Mouse (Mus musculus) CH12.LX (cell line): Measurements from ENCODE around the gene Synj2. TPM values are rescaled to one million over a fixed set of nuclear protein-coding genes. Genes with fewer than 3 reads are reported as not detected.
A peak's percentile ranks its signal among the peaks of the same experiment; 100 is the strongest.

Source experiments
- DNase-seq: peaks from one replicate; pipeline ENCODE4 v3.0.0-alpha.2; 2013; ENCODE audit errors: extremely low read depth
- H3K27ac ChIP-seq: 2 replicates; pipeline ENCODE4 v1.5.1; 2012; ENCODE audit warnings: low read depth, mild to moderate bottlenecking, control low read depth, moderate library complexity; ENCODE audit not compliant: insufficient read depth
- H3K27me3 ChIP-seq: replicated peaks from 2 replicates; pipeline ENCODE3; 2012; ENCODE audit warnings: inconsistent platforms
- H3K36me3 ChIP-seq, 2 experiments: replicated peaks in 1 of 2; 2 replicates each; pipeline versions ENCODE3 to v1.6.1; 2012; ENCODE audit warnings: inconsistent platforms in 1 of 2, low read length in 1 of 2, mild to moderate bottlenecking in 1 of 2, mixed read lengths in 1 of 2, moderate library complexity in 1 of 2; ENCODE audit not compliant: control insufficient read depth in 1 of 2, insufficient read depth in 1 of 2
- H3K4me1 ChIP-seq, 2 experiments: 2 replicates each; pipeline ENCODE4 v1.6.1; 2012; ENCODE audit warnings: inconsistent platforms in 1 of 2, moderate library complexity in 1 of 2; ENCODE audit not compliant: insufficient read depth in 2 of 2, control insufficient read depth in 1 of 2
- H3K4me2 ChIP-seq: 2 replicates; pipeline ENCODE4 v1.6.1; 2012; ENCODE audit warnings: low read depth, mild to moderate bottlenecking, control low read depth; ENCODE audit not compliant: poor library complexity, insufficient read depth, severe bottlenecking
- H3K4me3 ChIP-seq, 3 experiments: fragments of 150-350 bp in 1 of 3; sonication (generic) in 1 of 3; replicated peaks in 1 of 3; 2 replicates each; pipeline versions ENCODE3 to v1.5.1; 2011 to 2012; ENCODE audit warnings: low read depth in 2 of 3, low read length in 2 of 3, mild to moderate bottlenecking in 2 of 3, moderate library complexity in 2 of 3, control low read depth in 1 of 3, improper control_type of control experiment in 1 of 3, inconsistent platforms in 1 of 3, mixed read lengths in 1 of 3; ENCODE audit not compliant: poor library complexity in 1 of 3
- H3K79me2 ChIP-seq: replicated peaks from 2 replicates; pipeline ENCODE4 v1.6.1; 2012; ENCODE audit warnings: mild to moderate bottlenecking, moderate library complexity; ENCODE audit not compliant: control insufficient read depth, poor library complexity, insufficient read depth, severe bottlenecking; ENCODE audit errors: extremely low read depth
- H3K9ac ChIP-seq: 2 replicates; pipeline ENCODE4 v1.6.1; 2012; ENCODE audit warnings: low read depth, mild to moderate bottlenecking, control low read depth, moderate library complexity; ENCODE audit not compliant: insufficient read depth
- H3K9me3 ChIP-seq: replicated peaks from 2 replicates; pipeline ENCODE3; 2012; ENCODE audit warnings: low read length, inconsistent platforms, mixed read lengths
- E2F4 ChIP-seq: IDR thresholded peaks from 2 replicates; pipeline ENCODE4 v1.6.1; 2011; ENCODE audit warnings: low read depth, low read length, improper control_type of control experiment; ENCODE audit not compliant: insufficient replicate concordance
- ELF1 ChIP-seq: IDR thresholded peaks from 2 replicates; pipeline ENCODE4 v1.6.1; 2014; ENCODE audit warnings: low read depth, mild to moderate bottlenecking, inconsistent platforms, low read length, improper control_type of control experiment
- ETS1 ChIP-seq: conservative IDR thresholded peaks from 2 replicates; pipeline ENCODE4 v1.6.1; 2012; ENCODE audit warnings: low read depth, mild to moderate bottlenecking, inconsistent platforms, low read length, improper control_type of control experiment, moderate library complexity
- GABPA ChIP-seq: IDR thresholded peaks from 2 replicates; pipeline ENCODE4 v1.6.1; 2012; ENCODE audit warnings: low read depth, low read length, improper control_type of control experiment, inconsistent platforms; ENCODE audit not compliant: insufficient replicate concordance
- KAT2A ChIP-seq: IDR thresholded peaks from 2 replicates; pipeline ENCODE4 v1.6.1; 2012; ENCODE audit warnings: low read length, improper control_type of control experiment, inconsistent platforms; ENCODE audit not compliant: insufficient replicate concordance
- MAZ ChIP-seq: IDR thresholded peaks from 2 replicates; pipeline ENCODE4 v1.6.1; 2012; ENCODE audit warnings: low read depth, mild to moderate bottlenecking, inconsistent platforms, low read length, improper control_type of control experiment, moderate library complexity
- MEF2A ChIP-seq: IDR thresholded peaks from 2 replicates; pipeline ENCODE4 v1.6.1; 2014; ENCODE audit warnings: low read depth, mild to moderate bottlenecking, inconsistent platforms, low read length, improper control_type of control experiment, borderline replicate concordance
- POLR2AphosphoS2 ChIP-seq: IDR thresholded peaks from 2 replicates; pipeline ENCODE4 v1.6.1; 2011; ENCODE audit warnings: low read depth, low read length, improper control_type of control experiment
- SMC3 ChIP-seq: IDR thresholded peaks from 2 replicates; pipeline ENCODE4 v1.6.1; 2011; ENCODE audit warnings: low read depth, low read length, improper control_type of control experiment
- ZNF384 ChIP-seq: IDR thresholded peaks from 2 replicates; pipeline ENCODE4 v1.6.1; 2012; ENCODE audit warnings: low read depth, low read length, improper control_type of control experiment, inconsistent platforms
- dilution Hi-C: fragments of 300-500 bp; cut with MboI; formaldehyde crosslinking; loops from 2 replicates; pipeline ENCODE4 v1.14.3; 2020; ENCODE audit warnings: low sequenced_read_pairs; ENCODE audit not compliant: extremely low pct_unique_long_range_greater_than_20kb, extremely low pct_ligation_motif_present
- in situ Hi-C: fragments of 300-500 bp; cut with MboI; formaldehyde crosslinking; loops from 3 replicates; pipeline ENCODE4 v1.14.3; 2019; ENCODE audit warnings: low sequenced_read_pairs, low pct_ligation_motif_present, low pct_unique_long_range_greater_than_20kb, mixed read lengths
- polyA plus RNA-seq: library from polyadenylated mRNA; unstranded; fragments of >175 nt; gene quantifications from 2 replicates; pipeline ENCODE4 v1.2.1, GENCODE M21; 2012; ENCODE audit warnings: low read depth; ENCODE audit not compliant: insufficient read length
- total RNA-seq, 2 experiments: library from RNA; depleted of rRNA; stranded (reverse); fragments of 300-350 nt in 1 of 2; fragments of >200 nt in 1 of 2; gene quantifications; 2 replicates each; pipeline ENCODE4 v1.2.3; 2012 to 2014

Gene Synj2
- total and polyA plus RNA-seq, 3 experiments, result 5.3 to 10.9 (median 6.8) TPM

DNA sequence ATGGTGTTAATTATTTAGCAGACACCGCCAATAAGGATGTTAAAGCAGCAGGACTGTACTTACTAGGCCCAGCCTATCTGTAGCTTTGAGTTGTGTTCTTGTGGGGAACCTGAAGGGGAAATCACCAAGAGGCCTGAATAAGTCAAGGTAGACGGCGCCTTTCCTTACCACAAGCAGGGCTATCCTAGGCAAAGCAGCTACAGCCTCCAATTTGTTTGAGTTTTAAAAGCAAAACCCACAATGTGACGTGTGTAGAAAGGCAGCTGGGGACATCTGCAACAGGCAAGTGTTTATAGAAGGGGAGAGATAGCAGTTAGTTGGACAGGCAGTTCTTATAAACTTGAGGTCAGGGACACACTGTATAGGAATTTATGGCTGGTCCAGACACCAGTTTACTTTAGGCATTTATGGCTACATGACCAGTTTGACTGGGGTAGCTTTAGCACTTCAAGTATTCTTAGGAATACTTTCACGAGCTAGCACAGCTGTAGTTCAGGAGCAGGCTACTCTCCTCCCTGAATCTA, 29.3 kb downstream of the Synj2 start:
- no peak overlapping the region for H3K9ac ChIP-seq
- no peak overlapping the region for H3K4me3 ChIP-seq
- peak; percentile 72 for DNase-seq
- peaks cover 9 to 44% of the 10 kb centered on the region in 2 experiments for H3K4me1 ChIP-seq
- dilution Hi-C loops, result no loop called here
- H3K27ac ChIP-seq, result no peak overlapping the region
- H3K4me2 ChIP-seq, result no peak overlapping the region
- H3K79me2 ChIP-seq, result no peaks in the 10 kb centered on the region
- TF ChIP-seq SMC3, result no peak
- peak; percentile 32; the same call in 1 of the 2 replicates for TF ChIP-seq MEF2A
- peak; percentile 69 for TF ChIP-seq ETS1
- H3K9me3 ChIP-seq, result no peaks in the 10 kb centered on the region
- H3K27me3 ChIP-seq, result no peaks in the 10 kb centered on the region
- in situ Hi-C loops, result no loop called here
- H3K36me3 ChIP-seq, result no peaks in the 10 kb centered on the region

DNA sequence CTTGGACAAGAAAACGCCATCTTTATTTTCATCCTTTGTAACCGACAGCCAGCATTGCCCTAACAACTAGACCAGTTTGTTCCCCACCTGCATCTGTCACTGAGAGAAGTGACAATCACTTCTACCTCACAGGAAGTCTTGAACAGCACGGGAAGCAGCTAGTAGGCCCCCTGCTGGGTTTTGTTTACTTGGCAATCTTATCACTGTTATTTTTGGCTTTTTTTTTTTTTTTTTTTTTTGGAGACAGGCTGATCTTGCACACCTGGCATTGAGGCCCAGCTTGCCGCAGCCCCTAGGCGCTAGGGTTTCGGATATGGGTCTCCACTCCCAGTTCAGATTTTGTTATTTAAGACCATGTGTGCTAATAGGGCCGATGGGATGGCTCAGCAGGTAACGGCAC, 32.5 kb downstream of the Synj2 start:
- Histone ChIP-seq H3K4me1 (peaks cover 11 to 53% of the 10 kb centered on the region in 2 experiments), H3K9ac (no peak overlapping the region), H3K27me3 (no peaks in the 10 kb centered on the region), H3K4me2 (no peak overlapping the region), H3K4me3 (no peak overlapping the region), H3K36me3 (peaks cover 0 to 3% of the 10 kb centered on the region in 2 experiments), H3K9me3 (no peaks in the 10 kb centered on the region), H3K27ac (no peak overlapping the region), H3K79me2 (no peaks in the 10 kb centered on the region)
- TF ChIP-seq GABPA (no peak), MEF2A (peak; percentile 43; the same call in 1 of the 2 replicates), ETS1 (peak; percentile 16; the same call in 1 of the 2 replicates), ELF1 (no peak), KAT2A (no peak), MAZ (no peak), ZNF384 (peak; percentile 87), POLR2AphosphoS2 (no peak), E2F4 (no peak)
- in situ Hi-C loops, result no loop called here
- DNase-seq, result no peak
- dilution Hi-C loops, result no loop called here
